Mouse (Mus musculus) hindbrain, embryonic 11.5 days (tissue): ENCODE measurements at regions not wholly inside any gene's neighbourhood (a gene's known extent, or its start where the extent isn't known, plus 50 kb on each side); places are given as distances from the start of the nearest gene placed in this dataset.

Experiments used
- ATAC-seq: fragments of 200-750 bp; cut with Nextera tagmentation; 2 replicates; pipeline ENCODE4 v1.8.0; 2017; ENCODE audit warnings: mild to moderate bottlenecking, moderate TSS enrichment, moderate library complexity; ENCODE audit not compliant: low FRiP score
- DNase-seq: peaks from one replicate; pipeline ENCODE4 v3.0.0-alpha.2; 2015; ENCODE audit warnings: low spot score
- H3K27ac ChIP-seq: fragments of 300-500 bp; sonication (generic); 2 replicates; pipeline ENCODE4 v1.5.1; 2014; ENCODE audit warnings: mild to moderate bottlenecking, low read depth, low read length
- H3K27me3 ChIP-seq: fragments of 300-500 bp; sonication (generic); 2 replicates; pipeline ENCODE4 v1.6.1; 2014; ENCODE audit warnings: mild to moderate bottlenecking, low read length, moderate library complexity, mixed read lengths; ENCODE audit not compliant: control insufficient read depth, insufficient read depth
- H3K36me3 ChIP-seq: fragments of 300-500 bp; sonication (generic); 2 replicates; pipeline ENCODE4 v1.6.1; 2014; ENCODE audit warnings: mild to moderate bottlenecking, low read length, moderate library complexity, mixed read lengths; ENCODE audit not compliant: control insufficient read depth, insufficient read depth
- H3K4me1 ChIP-seq: fragments of 300-500 bp; sonication (generic); replicated peaks from 2 replicates; pipeline ENCODE4 v1.6.1; 2014; ENCODE audit warnings: low read length, mixed read lengths; ENCODE audit not compliant: control insufficient read depth, insufficient read depth
- H3K4me2 ChIP-seq: fragments of 300-500 bp; sonication (generic); replicated peaks from 2 replicates; pipeline ENCODE4 v1.6.1; 2014; ENCODE audit warnings: mild to moderate bottlenecking, low read depth, low read length
- H3K4me3 ChIP-seq: fragments of 300-500 bp; sonication (generic); 2 replicates; pipeline ENCODE4 v1.5.1; 2014; ENCODE audit warnings: low read depth, low read length
- H3K9ac ChIP-seq: fragments of 300-500 bp; sonication (generic); 2 replicates; pipeline ENCODE4 v1.6.1; 2014; ENCODE audit warnings: low read depth, low read length
- H3K9me3 ChIP-seq: fragments of 300-500 bp; sonication (generic); 2 replicates; pipeline ENCODE4 v1.6.1; 2016; ENCODE audit warnings: low read length; ENCODE audit not compliant: control insufficient read depth
- WGBS: fragments of 180-500 bp; shearing (Covaris S2); extraction: QIAGEN DNeasy Blood & Tissue Kit; methylation state at CpG from one replicate; pipeline ENCODE4 v1.1.7; 2014; 5-methylcytosine and 5-hydroxymethylcytosine counted together

GRCm38 (mm10) chr7:113651696-113652095 is 114.1 kb upstream of the Spon1 start:
- Histone ChIP-seq H3K27ac (no peak overlapping the region), H3K4me2 (no peak overlapping the region), H3K4me3 (no peak overlapping the region), H3K4me1 (no peaks in the 10 kb centered on the region), H3K9me3 (no peaks in the 10 kb centered on the region), H3K36me3 (no peaks in the 10 kb centered on the region), H3K27me3 (no peaks in the 10 kb centered on the region), H3K9ac (no peak overlapping the region)
- DNase-seq = no peak
- no peak for ATAC-seq
- 67% methylated on average over 1 of the region's 1 CpGs for WGBS

- no peaks in the 10 kb centered on the region for H3K4me1 ChIP-seq
- H3K36me3 ChIP-seq = no peaks in the 10 kb centered on the region
- H3K4me3 ChIP-seq = no peak overlapping the region
- DNase-seq (peak; percentile 75), ATAC-seq (no peak)
- WGBS = 34% methylated on average over 5 of the region's 5 CpGs
- H3K27me3 ChIP-seq = no peaks in the 10 kb centered on the region
- no peak overlapping the region for H3K9ac ChIP-seq
- H3K27ac ChIP-seq = no peak overlapping the region
- no peaks in the 10 kb centered on the region for H3K9me3 ChIP-seq
- H3K4me2 ChIP-seq = no peak overlapping the region
Measured at GRCm38 (mm10) chr7:113653130-113653529, 112.7 kb upstream of the Spon1 start.

GRCm38 (mm10) chr7:113655336-113655735 is 110.5 kb upstream of the Spon1 start:
- H3K9me3 ChIP-seq = no peaks in the 10 kb centered on the region
- H3K4me2 ChIP-seq = no peak overlapping the region
- no peaks in the 10 kb centered on the region for H3K27me3 ChIP-seq
- ATAC-seq (no peak), DNase-seq (no peak)
- WGBS = 87% methylated on average over 5 of the region's 5 CpGs
- H3K4me3 ChIP-seq = no peak overlapping the region
- no peaks in the 10 kb centered on the region for H3K36me3 ChIP-seq
- no peaks in the 10 kb centered on the region for H3K4me1 ChIP-seq
- no peak overlapping the region for H3K27ac ChIP-seq
- H3K9ac ChIP-seq = no peak overlapping the region

GRCm38 (mm10) chr7:113672779-113673595 is 92.8 kb upstream of the Spon1 start:
- Histone ChIP-seq H3K9me3 (no peaks in the 10 kb centered on the region), H3K36me3 (no peaks in the 10 kb centered on the region), H3K4me2 (no peak overlapping the region; the same call in 1 of the 2 replicates), H3K4me3 (no peak overlapping the region), H3K9ac (no peak overlapping the region), H3K27ac (peak overlapping the region; percentile 18; the same call in 1 of the 2 replicates), H3K4me1 (peaks cover 3% of the 10 kb centered on the region; the same call in 1 of the 2 replicates), H3K27me3 (no peaks in the 10 kb centered on the region)
- ATAC-seq = peak; percentile 68
- DNase-seq = peak; percentile 47
- WGBS = 37% methylated on average over 18 of the region's 18 CpGs

- no peak overlapping the region for H3K9ac ChIP-seq
- 72% methylated on average over 12 of the region's 12 CpGs for WGBS
- H3K4me3 ChIP-seq = no peak overlapping the region
- ATAC-seq (no peak), DNase-seq (no peak)
- H3K4me1 ChIP-seq = peaks cover 3% of the 10 kb centered on the region; the same call in 1 of the 2 replicates
- H3K27me3 ChIP-seq = no peaks in the 10 kb centered on the region
- H3K36me3 ChIP-seq = no peaks in the 10 kb centered on the region
- no peak overlapping the region for H3K4me2 ChIP-seq
- H3K27ac ChIP-seq = peak overlapping the region; percentile 18; the same call in 1 of the 2 replicates
- H3K9me3 ChIP-seq = no peaks in the 10 kb centered on the region
Measured at GRCm38 (mm10) chr7:113673596-113673956, 92.2 kb upstream of the Spon1 start.

GRCm38 (mm10) chr7:113682271-113682670 is 83.5 kb upstream of the Spon1 start:
- no peak overlapping the region for H3K9ac ChIP-seq
- WGBS = 81% methylated on average over 5 of the region's 5 CpGs
- no peaks in the 10 kb centered on the region for H3K4me1 ChIP-seq
- DNase-seq (no peak), ATAC-seq (no peak)
- H3K36me3 ChIP-seq = no peaks in the 10 kb centered on the region
- no peak overlapping the region for H3K4me3 ChIP-seq
- H3K27me3 ChIP-seq = no peaks in the 10 kb centered on the region
- no peaks in the 10 kb centered on the region for H3K9me3 ChIP-seq
- no peak overlapping the region for H3K4me2 ChIP-seq
- H3K27ac ChIP-seq = no peak overlapping the region

GRCm38 (mm10) chr7:113685349-113685748 is 80.4 kb upstream of the Spon1 start:
- Histone ChIP-seq H3K4me2 (no peak overlapping the region), H3K4me1 (no peaks in the 10 kb centered on the region), H3K27ac (no peak overlapping the region), H3K4me3 (no peak overlapping the region), H3K27me3 (no peaks in the 10 kb centered on the region), H3K36me3 (no peaks in the 10 kb centered on the region), H3K9me3 (no peaks in the 10 kb centered on the region), H3K9ac (no peak overlapping the region)
- DNase-seq (no peak), ATAC-seq (no peak)
- 93% methylated on average over 4 of the region's 4 CpGs for WGBS

GRCm38 (mm10) chr7:113686527-113686926 is 79.3 kb upstream of the Spon1 start:
- Histone ChIP-seq H3K4me1 (no peaks in the 10 kb centered on the region), H3K9ac (no peak overlapping the region), H3K27ac (no peak overlapping the region), H3K4me2 (no peak overlapping the region), H3K27me3 (no peaks in the 10 kb centered on the region), H3K36me3 (no peaks in the 10 kb centered on the region), H3K4me3 (no peak overlapping the region), H3K9me3 (no peaks in the 10 kb centered on the region)
- ATAC-seq (no peak), DNase-seq (no peak)
- WGBS = 77% methylated on average over 3 of the region's 3 CpGs

GRCm38 (mm10) chr7:113687566-113687965 is 78.2 kb upstream of the Spon1 start:
- Histone ChIP-seq H3K36me3 (no peaks in the 10 kb centered on the region), H3K27ac (no peak overlapping the region), H3K27me3 (no peaks in the 10 kb centered on the region), H3K9me3 (no peaks in the 10 kb centered on the region), H3K4me3 (no peak overlapping the region), H3K4me1 (no peaks in the 10 kb centered on the region), H3K9ac (no peak overlapping the region), H3K4me2 (no peak overlapping the region)
- DNase-seq (no peak), ATAC-seq (no peak)
- WGBS = 82% methylated on average over 6 of the region's 6 CpGs
